Mouse (Mus musculus): Measurements from ENCODE around the gene Pebp1.

DNA sequence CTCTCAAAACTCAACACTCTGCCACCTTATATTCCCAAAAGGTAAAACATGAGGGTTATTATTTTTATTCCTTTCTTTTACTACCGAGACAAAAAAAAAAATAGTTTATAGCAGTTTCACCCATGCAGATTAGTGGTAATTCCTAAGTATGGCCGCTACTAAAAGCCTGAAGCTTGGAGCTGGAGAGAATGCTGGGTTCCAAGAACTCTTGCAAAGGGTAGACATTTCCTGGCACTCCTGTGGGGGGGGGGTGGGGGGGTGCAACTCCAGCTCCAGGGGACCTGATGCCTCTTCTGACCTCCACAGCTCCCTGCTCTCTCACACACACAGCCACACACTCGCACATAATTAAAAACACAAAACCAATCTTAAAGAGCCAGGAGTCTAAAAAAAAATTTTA is 1.1 kb downstream of the Pebp1 start:
- no peak for TF ChIP-seq POLR2A (IDR thresholded peaks at IDR 0.05; ENCODE audit: insufficient read depth, low read depth, low read length)
- TF ChIP-seq EP300 (IDR thresholded peaks at IDR 0.05; ENCODE audit: insufficient read depth, low read depth, low read length), result no peak

Measured in heart, adult 2 months (tissue).